Mouse (Mus musculus) neural tube, embryonic 15.5 days (tissue): ENCODE data around the gene Sympk. TPM values are rescaled to one million over a fixed set of nuclear protein-coding genes. Genes with fewer than 3 reads are reported as not detected.

Experiments used
- ATAC-seq: fragments of 200-750 bp; cut with Nextera tagmentation; 2 replicates; pipeline ENCODE4 v1.8.0; 2017; ENCODE audit warnings: mild to moderate bottlenecking, moderate TSS enrichment, moderate library complexity; ENCODE audit not compliant: low FRiP score
- H3K27ac ChIP-seq: fragments of 300-500 bp; sonication (generic); replicated peaks from 2 replicates; pipeline ENCODE4 v1.5.1; 2015; ENCODE audit warnings: mild to moderate bottlenecking, inconsistent platforms
- H3K27me3 ChIP-seq: fragments of 300-500 bp; sonication (generic); replicated peaks from 2 replicates; pipeline ENCODE4 v1.6.1; 2015; ENCODE audit warnings: inconsistent platforms
- H3K36me3 ChIP-seq: fragments of 300-500 bp; sonication (generic); 2 replicates; pipeline ENCODE4 v1.6.1; 2015; ENCODE audit warnings: inconsistent platforms
- H3K4me1 ChIP-seq: fragments of 300-500 bp; sonication (generic); 2 replicates; pipeline ENCODE4 v1.6.1; 2015; ENCODE audit warnings: inconsistent platforms
- H3K4me2 ChIP-seq: fragments of 300-500 bp; sonication (generic); 2 replicates; pipeline ENCODE4 v1.6.1; 2015; ENCODE audit warnings: inconsistent platforms, mild to moderate bottlenecking, moderate library complexity
- H3K4me3 ChIP-seq: fragments of 300-500 bp; sonication (generic); replicated peaks from 2 replicates; pipeline ENCODE4 v1.5.1; 2015; ENCODE audit warnings: mild to moderate bottlenecking, inconsistent platforms
- H3K9ac ChIP-seq: fragments of 300-500 bp; sonication (generic); replicated peaks from 2 replicates; pipeline ENCODE4 v1.6.1; 2015; ENCODE audit warnings: mild to moderate bottlenecking, inconsistent platforms
- H3K9me3 ChIP-seq: fragments of 300-500 bp; sonication (generic); replicated peaks from 2 replicates; pipeline ENCODE4 v1.6.1; 2016; ENCODE audit warnings: inconsistent platforms
- WGBS: fragments of 180-500 bp; shearing (Covaris S2); methylation state at CpG from one replicate; pipeline ENCODE4 v1.1.7; 2015; ENCODE audit warnings: mixed read lengths; 5-methylcytosine and 5-hydroxymethylcytosine counted together
- polyA plus RNA-seq: library from polyadenylated mRNA; unstranded; fragments of >200 nt; fragmentation: Nextera tagmentation; extraction: Ambion mirVana; gene quantifications from 2 replicates; pipeline ENCODE4 v1.2.1, GENCODE M21; 2015

Gene Sympk
- polyA plus RNA-seq, 1 experiment from 2014 or later, result 26.4 TPM

DNA sequence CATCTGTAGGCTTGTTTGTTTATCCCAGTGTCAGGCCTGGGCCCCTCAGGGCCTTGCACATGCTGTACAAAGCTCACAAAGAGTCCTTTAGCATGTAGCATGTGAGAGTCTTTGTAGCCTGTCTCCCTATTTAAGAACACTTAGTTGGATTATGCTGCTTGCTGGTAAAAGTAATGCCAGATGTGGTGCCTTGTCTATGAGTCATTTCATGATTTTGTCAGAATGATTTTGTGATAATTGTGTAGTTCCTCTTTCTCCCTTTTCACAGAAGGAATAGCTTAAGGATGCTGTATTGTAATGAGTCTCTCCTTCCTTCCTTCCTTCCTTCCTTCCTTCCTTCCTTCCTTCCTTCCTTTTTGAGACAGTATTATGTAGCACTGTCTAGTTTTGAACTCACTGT is 3.9 kb downstream of the Sympk start:
- H3K27me3 ChIP-seq, result peaks cover 6% of the 10 kb centered on the region
- peaks cover 27% of the 10 kb centered on the region for H3K4me1 ChIP-seq
- no peak overlapping the region for H3K4me2 ChIP-seq
- no peak overlapping the region for H3K4me3 ChIP-seq
- H3K9ac ChIP-seq, result no peak overlapping the region
- ATAC-seq, result no peak
- no peaks in the 10 kb centered on the region for H3K9me3 ChIP-seq
- no peak overlapping the region for H3K27ac ChIP-seq
- H3K36me3 ChIP-seq, result peaks cover 39% of the 10 kb centered on the region

DNA sequence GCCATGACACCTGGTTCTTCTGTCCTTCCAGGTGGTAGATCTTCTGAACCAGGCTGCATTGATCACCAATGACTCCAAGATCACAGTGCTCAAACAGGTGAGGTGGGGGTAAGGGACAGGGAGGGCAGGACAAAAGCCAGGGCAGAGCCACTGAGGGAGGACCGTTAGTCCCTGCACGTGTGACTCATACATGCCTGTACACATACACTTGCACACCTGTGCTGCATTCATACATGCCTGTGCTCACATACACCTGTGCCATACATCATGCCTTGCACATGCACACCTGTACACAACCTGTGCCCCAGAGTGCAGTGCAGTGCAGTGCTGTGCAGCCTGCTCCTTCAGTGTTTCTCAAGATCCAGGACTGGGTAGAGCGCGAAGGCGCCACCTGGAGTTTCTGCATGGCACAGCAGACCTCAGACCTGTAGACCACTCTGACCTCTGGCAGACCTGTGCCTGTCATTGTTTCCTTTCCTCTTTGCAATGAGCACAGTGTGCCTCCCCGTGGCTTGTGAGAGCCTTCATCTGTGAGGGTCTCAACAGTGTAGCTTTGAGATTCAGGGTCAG is 5.0 kb downstream of the Sympk start:
- Histone ChIP-seq H3K4me1 (peaks cover 20% of the 10 kb centered on the region), H3K36me3 (peaks cover 46% of the 10 kb centered on the region), H3K4me3 (no peak overlapping the region), H3K27ac (no peak overlapping the region), H3K27me3 (no peaks in the 10 kb centered on the region), H3K4me2 (no peak overlapping the region), H3K9me3 (no peaks in the 10 kb centered on the region), H3K9ac (no peak overlapping the region)
- 57% methylated on average over 6 of the region's 6 CpGs for WGBS
- ATAC-seq, result no peak

DNA sequence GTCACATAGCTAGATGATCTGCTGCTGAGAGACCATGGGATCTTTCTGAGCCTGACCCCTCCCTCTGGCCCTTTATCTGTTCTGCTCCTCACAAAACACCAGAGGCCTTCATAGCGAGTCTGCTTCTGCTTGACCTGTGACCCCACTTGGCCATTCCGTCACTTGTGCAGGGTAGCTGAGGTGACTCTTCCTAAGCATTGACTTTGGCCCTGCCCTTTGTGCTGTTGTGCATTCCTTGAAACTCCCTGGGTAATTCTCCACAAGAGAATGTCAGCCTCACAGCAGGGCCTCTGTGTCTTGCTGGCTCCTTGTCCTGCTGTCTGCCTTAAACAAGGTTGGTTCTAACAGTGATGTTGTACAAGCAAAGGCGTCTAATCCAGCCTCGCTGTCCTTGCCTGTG is 7.5 kb downstream of the Sympk start:
- Histone ChIP-seq H3K4me3 (no peak overlapping the region), H3K4me1 (no peaks in the 10 kb centered on the region), H3K4me2 (no peak overlapping the region), H3K36me3 (peaks cover 70% of the 10 kb centered on the region), H3K27ac (no peak overlapping the region), H3K9me3 (no peaks in the 10 kb centered on the region), H3K9ac (no peak overlapping the region), H3K27me3 (no peaks in the 10 kb centered on the region)
- WGBS, result 17% methylated on average over 4 of the region's 4 CpGs
- ATAC-seq, result no peak

DNA sequence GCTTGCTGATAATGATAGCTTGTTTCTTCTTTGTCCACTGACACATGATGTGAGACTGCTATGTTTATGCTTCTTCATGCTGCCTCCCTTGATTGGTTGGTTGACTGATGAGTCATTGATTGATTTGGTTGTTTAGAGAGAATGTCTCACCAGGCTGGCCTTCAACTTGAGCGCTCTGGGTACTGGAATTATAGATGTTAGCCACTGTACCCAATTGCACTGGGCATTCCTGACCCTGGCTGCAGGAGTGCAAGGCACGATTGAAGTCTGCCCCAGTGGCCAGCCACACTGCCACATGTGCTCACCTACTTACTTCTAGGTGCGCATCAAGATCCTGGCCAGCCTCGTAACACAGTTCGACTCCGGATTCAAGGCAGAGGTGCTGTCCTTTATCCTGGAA is 20.4 kb downstream of the Sympk start:
- no peaks in the 10 kb centered on the region for H3K4me1 ChIP-seq
- ATAC-seq, result no peak
- 97% methylated on average over 6 of the region's 6 CpGs for WGBS
- H3K9ac ChIP-seq, result no peak overlapping the region
- no peaks in the 10 kb centered on the region for H3K27me3 ChIP-seq
- H3K27ac ChIP-seq, result no peak overlapping the region
- H3K9me3 ChIP-seq, result no peaks in the 10 kb centered on the region
- H3K36me3 ChIP-seq, result peaks cover 97% of the 10 kb centered on the region
- no peak overlapping the region for H3K4me3 ChIP-seq
- no peak overlapping the region for H3K4me2 ChIP-seq

DNA sequence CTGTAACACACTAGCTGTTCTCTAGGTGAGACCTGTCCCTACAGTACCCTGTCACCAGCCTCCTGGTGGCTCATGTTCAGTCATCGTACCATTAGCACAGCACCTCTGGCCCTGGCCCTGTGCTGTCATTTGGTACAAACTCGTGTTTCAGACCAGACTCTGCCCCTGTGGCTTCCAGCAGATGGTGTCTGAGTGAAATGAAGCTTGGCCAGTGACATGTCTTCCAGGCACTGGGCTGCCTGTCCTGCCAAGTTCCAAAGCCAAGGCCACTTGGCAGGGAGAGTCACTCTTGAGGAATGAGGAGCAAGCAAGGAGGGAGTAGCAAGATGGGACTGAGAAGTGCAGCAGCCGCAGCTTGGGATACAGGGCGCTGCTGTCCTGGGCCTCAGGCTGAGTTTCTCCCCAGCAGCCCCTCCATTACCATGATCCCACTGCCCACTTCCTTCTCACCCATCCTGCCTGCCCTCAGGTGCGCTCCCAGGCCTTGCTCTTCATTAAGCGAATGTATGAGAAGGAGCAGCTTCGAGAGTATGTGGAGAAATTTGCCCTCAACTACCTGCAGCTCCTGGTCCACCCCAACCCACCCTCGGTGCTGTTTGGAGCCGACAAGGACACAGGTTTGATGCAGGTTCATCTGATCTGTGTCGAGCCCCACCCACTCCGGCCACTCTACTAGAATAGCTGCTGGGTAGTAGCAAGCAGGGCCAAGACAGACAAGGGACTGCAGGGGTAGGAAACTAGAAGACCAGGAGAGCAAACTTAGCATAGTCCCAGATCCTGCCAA is 22.3 kb downstream of the Sympk start:
- no peak overlapping the region for H3K4me2 ChIP-seq
- H3K27ac ChIP-seq, result no peak overlapping the region
- ATAC-seq, result no peak
- H3K9me3 ChIP-seq, result no peaks in the 10 kb centered on the region
- no peaks in the 10 kb centered on the region for H3K4me1 ChIP-seq
- no peak overlapping the region for H3K9ac ChIP-seq
- no peaks in the 10 kb centered on the region for H3K27me3 ChIP-seq
- 93% methylated on average over 11 of the region's 11 CpGs for WGBS
- peaks cover 97% of the 10 kb centered on the region for H3K36me3 ChIP-seq
- H3K4me3 ChIP-seq, result no peak overlapping the region

DNA sequence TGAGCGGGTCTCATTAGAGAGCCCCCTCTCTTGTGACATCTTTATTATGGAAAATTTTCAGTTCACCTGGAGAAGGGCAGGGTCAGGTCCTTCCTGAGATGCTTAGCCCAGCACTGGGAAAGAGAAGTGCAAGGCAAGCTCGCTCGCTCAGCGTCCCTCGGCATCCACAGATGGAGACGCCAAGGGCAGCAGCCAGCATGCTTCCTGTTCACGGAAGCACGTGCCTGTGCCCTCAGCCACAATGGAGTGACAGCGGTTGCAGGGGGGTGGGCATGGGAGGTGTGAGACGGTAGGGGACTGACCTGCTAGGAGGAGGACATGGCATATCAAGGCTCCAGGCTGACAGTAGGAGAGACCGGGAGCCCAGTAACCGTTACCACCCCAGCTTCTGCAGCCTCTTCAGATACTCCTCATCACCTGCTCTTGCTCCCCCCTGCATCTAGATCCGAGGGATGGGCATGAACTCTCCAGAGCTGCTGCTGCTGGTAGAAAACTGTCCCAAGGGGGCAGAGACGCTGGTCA is 23.9 kb downstream of the Sympk start:
- H3K4me1 ChIP-seq, result no peaks in the 10 kb centered on the region
- H3K4me3 ChIP-seq, result no peak overlapping the region
- ATAC-seq, result no peak
- H3K27me3 ChIP-seq, result no peaks in the 10 kb centered on the region
- peaks cover 95% of the 10 kb centered on the region for H3K36me3 ChIP-seq
- H3K9ac ChIP-seq, result no peak overlapping the region
- H3K27ac ChIP-seq, result no peak overlapping the region
- no peaks in the 10 kb centered on the region for H3K9me3 ChIP-seq
- 89% methylated on average over 14 of the region's 14 CpGs for WGBS
- H3K4me2 ChIP-seq, result no peak overlapping the region

DNA sequence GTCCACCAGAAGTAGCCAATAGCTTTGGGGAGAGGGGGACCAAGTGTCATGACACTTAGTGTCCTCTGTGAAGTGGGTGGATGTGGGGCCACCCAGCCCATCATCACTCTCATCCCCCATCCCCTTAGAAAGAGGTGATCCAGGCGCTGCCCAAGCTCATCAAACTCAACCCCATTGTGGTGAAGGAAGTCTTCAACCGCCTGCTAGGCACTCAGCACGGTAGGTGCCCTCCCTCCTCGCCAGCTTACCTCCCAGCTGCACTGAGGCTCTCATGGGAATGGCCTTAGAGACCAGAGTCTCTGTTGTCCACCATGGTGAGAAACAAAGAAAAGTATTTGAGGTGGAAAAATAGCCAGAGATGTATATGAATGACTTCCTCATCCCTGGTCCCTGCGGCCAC is 25.1 kb downstream of the Sympk start:
- H3K4me3 ChIP-seq, result no peak overlapping the region
- no peak for ATAC-seq
- 88% methylated on average over 5 of the region's 5 CpGs for WGBS
- no peaks in the 10 kb centered on the region for H3K9me3 ChIP-seq
- H3K36me3 ChIP-seq, result peaks cover 84% of the 10 kb centered on the region
- no peak overlapping the region for H3K4me2 ChIP-seq
- H3K27me3 ChIP-seq, result no peaks in the 10 kb centered on the region
- H3K4me1 ChIP-seq, result peaks cover 5% of the 10 kb centered on the region
- H3K9ac ChIP-seq, result no peak overlapping the region
- H3K27ac ChIP-seq, result no peak overlapping the region

DNA sequence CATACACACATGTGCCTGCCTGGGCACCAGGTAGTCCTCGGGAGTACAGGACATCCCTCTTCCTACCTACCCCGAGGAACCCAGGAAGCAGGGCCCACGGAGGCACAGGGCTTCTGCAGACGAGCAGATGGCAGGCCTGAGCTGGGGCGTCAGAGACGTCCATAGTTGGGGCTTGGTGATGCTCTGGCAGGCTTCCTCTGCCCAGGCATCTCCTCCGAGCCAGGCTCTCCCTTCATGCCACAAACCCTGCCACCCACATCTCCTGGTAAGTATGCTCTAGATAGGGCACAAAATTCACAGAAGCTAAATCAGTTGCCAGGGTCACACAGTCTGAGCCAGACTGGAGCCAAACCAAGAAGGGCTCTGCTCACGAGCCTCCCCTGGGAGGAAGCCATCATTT is 26.0 kb downstream of the Sympk start:
- ATAC-seq, result no peak
- Histone ChIP-seq H3K9ac (no peak overlapping the region), H3K4me3 (no peak overlapping the region), H3K9me3 (no peaks in the 10 kb centered on the region), H3K27me3 (no peaks in the 10 kb centered on the region), H3K4me2 (no peak overlapping the region), H3K4me1 (peaks cover 15% of the 10 kb centered on the region), H3K36me3 (peaks cover 75% of the 10 kb centered on the region), H3K27ac (no peak overlapping the region)
- WGBS, result 91% methylated on average over 8 of the region's 8 CpGs

DNA sequence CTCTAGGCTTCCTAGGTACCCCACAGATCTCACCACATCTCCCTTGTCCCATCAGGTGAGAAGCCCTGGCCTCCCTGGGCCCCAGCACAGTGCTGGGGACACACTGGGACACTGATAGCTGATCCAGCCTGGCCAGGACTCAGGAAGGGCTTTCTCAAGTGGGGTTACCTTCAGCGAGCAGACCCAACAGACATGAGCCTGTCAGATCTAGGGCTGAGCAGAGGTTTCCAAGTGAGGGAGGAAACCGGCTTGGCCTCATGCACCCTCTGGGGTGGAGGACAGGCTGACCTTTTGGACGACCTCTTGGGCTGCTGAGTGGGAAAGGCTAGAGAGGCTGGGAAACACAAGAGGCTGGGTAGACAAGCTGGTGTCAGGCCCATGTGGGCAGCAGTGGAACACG is 27.0 kb downstream of the Sympk start:
- Histone ChIP-seq H3K9ac (no peak overlapping the region), H3K27me3 (no peaks in the 10 kb centered on the region), H3K4me3 (no peak overlapping the region), H3K9me3 (no peaks in the 10 kb centered on the region), H3K4me2 (no peak overlapping the region), H3K36me3 (peaks cover 65% of the 10 kb centered on the region), H3K4me1 (peaks cover 15% of the 10 kb centered on the region), H3K27ac (no peak overlapping the region)
- 80% methylated on average over 4 of the region's 4 CpGs for WGBS
- no peak for ATAC-seq

DNA sequence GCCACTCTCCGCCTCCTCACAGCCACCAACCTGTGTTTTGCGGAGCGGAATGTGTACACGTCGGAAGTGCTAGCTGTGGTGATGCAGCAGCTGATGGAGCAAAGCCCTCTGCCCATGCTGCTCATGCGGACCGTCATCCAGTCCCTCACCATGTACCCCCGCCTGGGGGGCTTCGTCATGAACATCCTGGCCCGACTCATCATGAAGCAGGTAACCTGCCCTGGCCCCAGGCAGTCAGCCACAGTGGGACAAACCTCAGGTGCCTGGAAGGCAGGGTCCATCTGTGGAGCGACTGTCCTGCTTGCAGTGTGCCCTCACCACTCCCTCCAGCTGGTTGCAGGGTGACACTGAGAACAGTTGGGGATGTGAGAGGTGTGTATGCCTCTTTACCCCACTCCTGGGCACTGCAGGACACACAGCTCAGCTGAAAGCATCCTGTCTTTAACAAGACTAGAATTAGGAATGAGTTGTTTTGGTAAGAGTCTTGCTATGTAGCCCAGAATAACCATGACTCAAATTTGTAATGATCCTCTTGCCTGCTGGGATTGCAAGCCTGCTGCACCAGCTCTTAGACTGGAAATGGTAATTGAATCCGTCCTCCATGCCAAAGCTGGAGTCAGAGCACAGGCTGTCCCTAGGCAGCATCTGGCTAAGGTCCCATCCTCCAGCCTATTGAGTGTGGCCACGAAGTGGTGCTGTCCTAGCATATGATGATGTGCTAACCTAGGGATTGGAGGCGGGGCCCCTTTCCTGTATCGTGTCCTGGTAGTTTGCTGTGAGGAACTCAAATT is 28.4 kb downstream of the Sympk start:
- H3K9ac ChIP-seq, result no peak overlapping the region
- H3K4me3 ChIP-seq, result no peak overlapping the region
- H3K4me2 ChIP-seq, result no peak overlapping the region
- WGBS, result 89% methylated on average over 15 of the region's 15 CpGs
- peaks cover 51% of the 10 kb centered on the region for H3K36me3 ChIP-seq
- no peaks in the 10 kb centered on the region for H3K27me3 ChIP-seq
- peaks cover 15% of the 10 kb centered on the region for H3K4me1 ChIP-seq
- H3K27ac ChIP-seq, result no peak overlapping the region
- no peaks in the 10 kb centered on the region for H3K9me3 ChIP-seq
- no peak for ATAC-seq

DNA sequence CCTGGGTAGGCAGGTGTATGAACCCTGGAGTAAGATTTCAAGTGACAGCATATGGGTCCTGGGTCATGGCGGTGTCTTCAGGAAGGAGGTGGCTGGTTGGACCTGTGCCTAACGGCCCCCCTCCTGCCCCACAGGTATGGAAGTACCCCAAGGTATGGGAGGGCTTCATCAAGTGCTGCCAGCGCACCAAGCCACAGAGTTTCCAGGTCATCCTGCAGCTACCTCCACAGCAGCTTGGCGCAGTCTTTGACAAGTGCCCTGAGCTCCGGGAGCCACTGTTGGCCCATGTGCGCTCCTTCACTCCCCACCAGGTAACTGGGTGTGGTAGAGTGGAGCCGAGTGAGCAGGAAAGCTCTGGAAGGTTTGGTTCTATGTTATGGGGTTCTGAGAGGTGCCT is 29.0 kb downstream of the Sympk start:
- Histone ChIP-seq H3K4me1 (peaks cover 15% of the 10 kb centered on the region), H3K9ac (no peak overlapping the region), H3K4me2 (no peak overlapping the region), H3K9me3 (no peaks in the 10 kb centered on the region), H3K27me3 (no peaks in the 10 kb centered on the region), H3K4me3 (no peak overlapping the region), H3K36me3 (peaks cover 47% of the 10 kb centered on the region), H3K27ac (no peak overlapping the region)
- WGBS, result 94% methylated on average over 7 of the region's 7 CpGs
- no peak for ATAC-seq
